Mouse (Mus musculus): Measurements from ENCODE around the gene Lysmd1.
"Not testable (repeated sequence)": the region's sequence is repeated elsewhere in the genome, so short reads cannot be mapped to it uniquely, and the experiment has no call there.

GRCm38 (mm10) chr3:95134133-95134532 lies 245 bp downstream of the Lysmd1 start:
- not testable (repeated sequence) for TF ChIP-seq CTCF (IDR thresholded peaks at IDR 0.05; ENCODE audit: borderline replicate concordance, extremely low read depth, insufficient read depth, insufficient read length); POLR2A (IDR thresholded peaks at IDR 0.05; ENCODE audit: borderline replicate concordance, extremely low read depth, insufficient read depth, insufficient read length, poor library complexity, severe bottlenecking)

All from brain, embryonic 14.5 days (tissue).